Mouse (Mus musculus) MEL (cell line): ENCODE data around the gene Zbtb14. TPM values are rescaled to one million over a fixed set of nuclear protein-coding genes. Genes with fewer than 3 reads are reported as not detected.
A peak's percentile ranks its signal among the peaks of the same experiment; 100 is the strongest.

ENCODE experiments used
- DNase-seq: peaks from one replicate; pipeline ENCODE4 v3.0.0; 2011; ENCODE audit warnings: low read depth, low spot score
- H3K27ac ChIP-seq: 2 replicates; pipeline ENCODE4 v1.5.1; 2012; ENCODE audit warnings: low read depth, mild to moderate bottlenecking, control low read depth, low read length, moderate library complexity; ENCODE audit not compliant: control insufficient read depth
- H3K27me3 ChIP-seq, 2 experiments: fragments of 150-350 bp in 1 of 2; sonication (generic) in 1 of 2; 2 replicates each; pipeline ENCODE4 v1.6.1; 2012; ENCODE audit warnings: low read length in 2 of 2, mild to moderate bottlenecking in 2 of 2, improper control_type of control experiment in 1 of 2, moderate library complexity in 1 of 2; ENCODE audit not compliant: insufficient read depth in 2 of 2, control insufficient read depth in 1 of 2
- H3K36me3 ChIP-seq, 2 experiments: 2 replicates each; pipeline ENCODE4 v1.6.1; 2012 to 2014; ENCODE audit warnings: low read length in 2 of 2, improper control_type of control experiment in 1 of 2, inconsistent platforms in 1 of 2, mild to moderate bottlenecking in 1 of 2; ENCODE audit not compliant: insufficient read depth in 2 of 2, control insufficient read depth in 1 of 2
- H3K4me1 ChIP-seq, 2 experiments: fragments of 150-350 bp in 1 of 2; sonication (generic) in 1 of 2; 2 replicates each; pipeline ENCODE4 v1.6.1; 2012; ENCODE audit warnings: low read length in 2 of 2, improper control_type of control experiment in 1 of 2, mild to moderate bottlenecking in 1 of 2; ENCODE audit not compliant: insufficient read depth in 2 of 2, control insufficient read depth in 1 of 2
- H3K4me3 ChIP-seq, 2 experiments: fragments of 150-350 bp in 1 of 2; sonication (generic) in 1 of 2; 2 replicates each; pipeline ENCODE4 v1.5.1; 2012; ENCODE audit warnings: low read depth in 2 of 2, low read length in 2 of 2, mild to moderate bottlenecking in 2 of 2, moderate library complexity in 2 of 2, control low read depth in 1 of 2, improper control_type of control experiment in 1 of 2; ENCODE audit not compliant: control insufficient read depth in 1 of 2, insufficient read depth in 1 of 2
- H3K79me2 ChIP-seq: 2 replicates; pipeline ENCODE4 v1.6.1; 2012; ENCODE audit warnings: mild to moderate bottlenecking, low read length, moderate library complexity; ENCODE audit not compliant: control insufficient read depth, poor library complexity, insufficient read depth
- H3K9ac ChIP-seq: 2 replicates; pipeline ENCODE4 v1.6.1; 2012; ENCODE audit warnings: low read depth, mild to moderate bottlenecking, control low read depth, low read length, moderate library complexity; ENCODE audit not compliant: control insufficient read depth, poor library complexity, severe bottlenecking
- H3K9me3 ChIP-seq: fragments of 150-350 bp; sonication (generic); replicated peaks from 2 replicates; pipeline ENCODE4 v1.6.1; 2012; ENCODE audit warnings: mild to moderate bottlenecking, low read length, improper control_type of control experiment, moderate library complexity; ENCODE audit not compliant: insufficient read depth
- BHLHE40 ChIP-seq: IDR thresholded peaks from 2 replicates; pipeline ENCODE4 v1.6.1; 2012; ENCODE audit warnings: low read depth, mild to moderate bottlenecking, inconsistent platforms, low read length, improper control_type of control experiment, borderline replicate concordance
- CHD1 ChIP-seq: IDR thresholded peaks from 2 replicates; pipeline ENCODE4 v1.6.1; 2012; ENCODE audit warnings: low read depth, mild to moderate bottlenecking, inconsistent platforms, low read length, improper control_type of control experiment
- CHD2 ChIP-seq: IDR thresholded peaks from 2 replicates; pipeline ENCODE4 v1.6.1; 2011; ENCODE audit warnings: low read length, improper control_type of control experiment
- CTCF ChIP-seq, 3 experiments: IDR thresholded peaks in 2 of 3; conservative IDR thresholded peaks in 1 of 3; 2 replicates each; pipeline ENCODE4 v1.5.1; 2011 to 2012; ENCODE audit warnings: low read length in 3 of 3, low read depth in 2 of 3, mild to moderate bottlenecking in 2 of 3, improper control_type of control experiment in 1 of 3, inconsistent platforms in 1 of 3, mixed read lengths in 1 of 3, moderate library complexity in 1 of 3; ENCODE audit not compliant: control insufficient read depth in 1 of 3, insufficient read depth in 1 of 3, poor library complexity in 1 of 3, severe bottlenecking in 1 of 3
- ELF1 ChIP-seq: IDR thresholded peaks from 2 replicates; pipeline ENCODE4 v1.6.1; 2014; ENCODE audit warnings: low read depth, mild to moderate bottlenecking, inconsistent platforms, low read length, improper control_type of control experiment, moderate library complexity
- EP300 ChIP-seq, 2 experiments: IDR thresholded peaks; 2 replicates each; pipeline ENCODE4 v1.6.1; 2011; ENCODE audit warnings: improper control_type of control experiment in 2 of 2, low read length in 2 of 2, low read depth in 1 of 2, mild to moderate bottlenecking in 1 of 2
- ETS1 ChIP-seq: IDR thresholded peaks from 2 replicates; pipeline ENCODE4 v1.6.1; 2012; ENCODE audit warnings: low read depth, mild to moderate bottlenecking, inconsistent platforms, low read length, improper control_type of control experiment, moderate library complexity
- GATA1 ChIP-seq: IDR thresholded peaks from 2 replicates; pipeline ENCODE4 v1.6.1; 2011; ENCODE audit warnings: low read depth, low read length, improper control_type of control experiment
- HCFC1 ChIP-seq: IDR thresholded peaks from 2 replicates; pipeline ENCODE4 v1.6.1; 2012; ENCODE audit warnings: low read depth, mild to moderate bottlenecking, inconsistent platforms, low read length, improper control_type of control experiment, moderate library complexity
- JUND ChIP-seq: IDR thresholded peaks from 2 replicates; pipeline ENCODE4 v1.6.1; 2011; ENCODE audit warnings: low read depth, mild to moderate bottlenecking, improper control_type of control experiment, low read length
- KAT2A ChIP-seq: conservative IDR thresholded peaks from 2 replicates; pipeline ENCODE4 v1.6.1; 2012; ENCODE audit warnings: low read depth, low read length, improper control_type of control experiment, inconsistent platforms
- MAFK ChIP-seq: IDR thresholded peaks from 2 replicates; pipeline ENCODE4 v1.6.1; 2011; ENCODE audit warnings: low read depth, mild to moderate bottlenecking, low read length, improper control_type of control experiment, borderline replicate concordance
- MAX ChIP-seq: IDR thresholded peaks from 2 replicates; pipeline ENCODE4 v1.6.1; 2011; ENCODE audit warnings: low read length, improper control_type of control experiment
- MAZ ChIP-seq: IDR thresholded peaks from 2 replicates; pipeline ENCODE4 v1.6.1; 2012; ENCODE audit warnings: low read depth, mild to moderate bottlenecking, inconsistent platforms, low read length, improper control_type of control experiment
- MEF2A ChIP-seq: IDR thresholded peaks from 2 replicates; pipeline ENCODE4 v1.6.1; 2014; ENCODE audit warnings: low read depth, mild to moderate bottlenecking, inconsistent platforms, low read length, improper control_type of control experiment; ENCODE audit not compliant: poor library complexity, insufficient replicate concordance, severe bottlenecking; ENCODE audit errors: extremely low read depth
- MXI1 ChIP-seq: IDR thresholded peaks from 2 replicates; pipeline ENCODE4 v1.6.1; 2011; ENCODE audit warnings: mild to moderate bottlenecking, low read depth, low read length, improper control_type of control experiment
- MYB ChIP-seq: IDR thresholded peaks from 2 replicates; pipeline ENCODE4 v1.6.1; 2011; ENCODE audit warnings: mild to moderate bottlenecking, low read depth, low read length, improper control_type of control experiment
- MYC ChIP-seq: IDR thresholded peaks from 2 replicates; pipeline ENCODE4 v1.6.1; 2011; ENCODE audit warnings: low read depth, mild to moderate bottlenecking, low read length, improper control_type of control experiment, moderate library complexity
- NELFE ChIP-seq: IDR thresholded peaks from 2 replicates; pipeline ENCODE4 v1.6.1; 2011; ENCODE audit warnings: low read depth, low read length, improper control_type of control experiment
- POLR2A ChIP-seq, 2 experiments: IDR thresholded peaks; 2 replicates each; pipeline ENCODE4 v1.6.1; 2011 to 2012; ENCODE audit warnings: low read length in 2 of 2, mild to moderate bottlenecking in 2 of 2, control low read depth in 1 of 2, improper control_type of control experiment in 1 of 2, low read depth in 1 of 2, moderate library complexity in 1 of 2; ENCODE audit not compliant: control insufficient read depth in 1 of 2, insufficient read depth in 1 of 2, poor library complexity in 1 of 2
- POLR2AphosphoS2 ChIP-seq: IDR thresholded peaks from 2 replicates; pipeline ENCODE4 v1.6.1; 2011; ENCODE audit warnings: low read length, improper control_type of control experiment
- POLR2AphosphoS5 ChIP-seq: IDR thresholded peaks from 2 replicates; pipeline ENCODE4 v1.6.1; 2012; ENCODE audit warnings: low read depth, borderline replicate concordance, mild to moderate bottlenecking, inconsistent platforms, low read length, moderate library complexity, mixed read lengths
- RCOR1 ChIP-seq: IDR thresholded peaks from 2 replicates; pipeline ENCODE4 v1.6.1; 2012; ENCODE audit warnings: low read depth, mild to moderate bottlenecking, inconsistent platforms, low read length, improper control_type of control experiment
- SIN3A ChIP-seq: IDR thresholded peaks from 2 replicates; pipeline ENCODE4 v1.6.1; 2012; ENCODE audit warnings: low read length, improper control_type of control experiment, inconsistent platforms
- SMC3 ChIP-seq: IDR thresholded peaks from 2 replicates; pipeline ENCODE4 v1.6.1; 2011; ENCODE audit warnings: low read depth, low read length, improper control_type of control experiment
- TAL1 ChIP-seq: IDR thresholded peaks from 2 replicates; pipeline ENCODE4 v1.6.1; 2012; ENCODE audit warnings: mild to moderate bottlenecking, inconsistent platforms, low read length, moderate library complexity, mixed read lengths
- TBP ChIP-seq: IDR thresholded peaks from 2 replicates; pipeline ENCODE4 v1.8.0; 2011; ENCODE audit warnings: low read depth, low read length, improper control_type of control experiment
- TCF12 ChIP-seq: IDR thresholded peaks from 2 replicates; pipeline ENCODE4 v1.6.1; 2014; ENCODE audit warnings: low read depth, mild to moderate bottlenecking, inconsistent platforms, low read length, improper control_type of control experiment, moderate library complexity
- UBTF ChIP-seq: IDR thresholded peaks from 2 replicates; pipeline ENCODE4 v1.6.1; 2012; ENCODE audit warnings: low read depth, mild to moderate bottlenecking, inconsistent platforms, low read length, improper control_type of control experiment, moderate library complexity, borderline replicate concordance; ENCODE audit not compliant: insufficient read depth
- USF2 ChIP-seq, 2 experiments: IDR thresholded peaks; 2 replicates each; pipeline ENCODE4 v1.6.1; 2011 to 2012; ENCODE audit warnings: improper control_type of control experiment in 2 of 2, low read length in 2 of 2, borderline replicate concordance in 1 of 2, inconsistent platforms in 1 of 2, low read depth in 1 of 2, mild to moderate bottlenecking in 1 of 2; ENCODE audit not compliant: insufficient read depth in 1 of 2
- ZC3H11A ChIP-seq: IDR thresholded peaks from 2 replicates; pipeline ENCODE4 v1.6.1; 2012; ENCODE audit warnings: low read depth, mild to moderate bottlenecking, inconsistent platforms, low read length, improper control_type of control experiment
- ZKSCAN1 ChIP-seq: IDR thresholded peaks from 2 replicates; pipeline ENCODE4 v1.6.1; 2012; ENCODE audit warnings: low read depth, mild to moderate bottlenecking, inconsistent platforms, low read length, improper control_type of control experiment, moderate library complexity
- ZMIZ1 ChIP-seq: IDR thresholded peaks from 2 replicates; pipeline ENCODE4 v1.6.1; 2012; ENCODE audit warnings: low read depth, mild to moderate bottlenecking, inconsistent platforms, low read length, improper control_type of control experiment, moderate library complexity
- ZNF384 ChIP-seq: IDR thresholded peaks from 2 replicates; pipeline ENCODE4 v1.6.1; 2012; ENCODE audit warnings: low read depth, mild to moderate bottlenecking, inconsistent platforms, low read length, improper control_type of control experiment
- polyA plus RNA-seq, 2 experiments: library from polyadenylated mRNA; stranded (reverse) in 1 of 2; unstranded in 1 of 2; fragments of >175 nt in 1 of 2; fragments of >200 nt in 1 of 2; gene quantifications; 2 replicates each; pipeline versions ENCODE4 v1.2.1 to v1.2.4; 2012; ENCODE audit warnings: low replicate concordance in 2 of 2, low read depth in 1 of 2; ENCODE audit not compliant: insufficient read length in 2 of 2, insufficient read depth in 1 of 2, missing spikeins in 1 of 2
- total RNA-seq: library from RNA; depleted of rRNA; stranded (reverse); fragments of 300-350 nt; gene quantifications from 2 replicates; pipeline ENCODE4 v1.2.3, GENCODE M21; 2012

Zbtb14 gene
- total and polyA plus RNA-seq, 3 experiments: 8.7 to 11.9 TPM; not detected in 1

DNA sequence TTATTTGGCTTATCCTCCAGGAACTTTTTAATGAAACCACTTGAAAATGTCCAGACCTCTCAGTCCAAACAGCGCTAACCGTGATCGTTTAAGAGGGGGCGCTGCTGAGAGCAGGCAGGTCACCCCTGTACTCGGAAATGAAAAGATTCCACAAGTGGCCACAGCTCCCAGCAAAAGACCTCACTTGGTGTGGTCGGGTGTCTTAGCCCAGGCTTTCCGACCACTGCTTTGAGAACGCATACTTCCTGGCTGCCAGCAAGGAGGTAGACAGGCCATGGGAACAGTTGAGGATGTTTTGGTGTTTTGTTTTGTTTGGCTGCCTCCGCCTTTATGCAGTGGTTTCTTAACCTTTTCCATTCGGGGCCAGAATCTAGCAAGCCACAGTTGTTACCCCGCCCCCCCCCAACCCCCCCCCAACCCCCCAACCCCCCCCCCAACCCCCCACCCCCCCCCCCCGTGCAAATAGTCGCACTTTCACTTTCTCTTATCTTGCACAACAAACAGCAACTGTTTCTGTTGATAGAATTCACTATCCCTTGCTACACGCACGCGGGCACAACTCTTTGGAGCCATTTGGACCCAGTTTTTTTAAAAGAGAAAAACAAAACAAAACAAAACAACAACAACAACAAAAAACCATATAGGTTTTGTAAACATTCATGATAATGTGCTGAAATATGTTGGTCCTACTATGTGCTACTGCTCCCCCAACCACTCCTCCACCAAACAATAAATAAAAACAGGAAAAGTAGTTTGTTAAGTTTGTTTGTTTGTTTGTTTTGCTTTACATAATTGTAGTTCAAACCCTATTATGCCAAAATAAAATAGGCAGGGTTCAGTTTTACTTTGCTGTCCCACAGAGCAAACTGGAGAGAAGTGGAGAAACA, 13.5 kb downstream of the Zbtb14 start:
- peak overlapping the region; percentile 75 for H3K9ac ChIP-seq
- H3K27ac ChIP-seq: peak overlapping the region; percentile 71
- peak; percentile 75 for DNase-seq
- no peaks in the 10 kb centered on the region for H3K27me3 ChIP-seq
- H3K9me3 ChIP-seq: no peaks in the 10 kb centered on the region
- peaks cover 0 to 8% of the 10 kb centered on the region in 2 experiments; a peak in 1 of 4 replicates for H3K36me3 ChIP-seq
- H3K4me3 ChIP-seq: peak overlapping the region; percentile 91 to 93
- H3K4me1 ChIP-seq: peaks cover 6% of the 10 kb centered on the region in 2 experiments; a peak in 3 of 4 replicates
- H3K79me2 ChIP-seq: no peaks in the 10 kb centered on the region; the same call in 1 of the 2 replicates
- TF ChIP-seq ELF1 (peak; percentile 34; the same call in 1 of the 2 replicates), MYC (0 out of 2 replicates have a peak, but pooled peaks have one; percentile 12), TBP (0 out of 2 replicates have a peak, but pooled peaks have one; percentile 31), MAZ (peak; percentile 69; the same call in 1 of the 2 replicates), TAL1 (no peak), BHLHE40 (no peak; the same call in 1 of the 2 replicates), SMC3 (no peak), MYB (0 out of 2 replicates have a peak, but pooled peaks have one; percentile 30), JUND (no peak), CHD2 (no peak), NELFE (peak; percentile 17; the same call in 1 of the 2 replicates), SIN3A (peak; percentile 47; the same call in 1 of the 2 replicates), HCFC1 (peak; percentile 45; the same call in 1 of the 2 replicates), POLR2A (IDR thresholded peaks at IDR 0.05; ENCODE audit: control insufficient read depth in 1 of 2, insufficient read depth in 1 of 2, low read depth in 1 of 2, low read length in 2 of 2, poor library complexity in 1 of 2) (peak in 1 of 2 experiments; percentile 30; a peak in 1 of 4 replicates), MAX (peak; percentile 57; the same call in 1 of the 2 replicates), MAFK (no peak), MEF2A (no peak), CHD1 (0 out of 2 replicates have a peak, but pooled peaks have one; percentile 66), USF2 (IDR thresholded peaks at IDR 0.05; ENCODE audit: borderline replicate concordance in 1 of 2, insufficient read depth in 1 of 2, low read depth in 1 of 2, low read length in 2 of 2) (no peak), POLR2AphosphoS2 (no peak), KAT2A (no peak), GATA1 (peak; percentile 50), ZC3H11A (no peak), POLR2AphosphoS5 (no peak), RCOR1 (no peak), MXI1 (peak; percentile 76), ZNF384 (0 out of 2 replicates have a peak, but pooled peaks have one; percentile 33), ETS1 (peak; percentile 73), CTCF (IDR thresholded peaks at IDR 0.05 in 2 of 3, conservative IDR thresholded peaks at IDR 0.05 in 1 of 3; ENCODE audit: control insufficient read depth in 1 of 3, insufficient read depth in 1 of 3, low read depth in 2 of 3, low read length in 3 of 3, poor library complexity in 1 of 3, severe bottlenecking in 1 of 3) (peak; percentile 34 to 63 (median 58)), TCF12 (peak; percentile 76), UBTF (no peak), ZMIZ1 (no peak), ZKSCAN1 (peak; percentile 99), EP300 (IDR thresholded peaks at IDR 0.05; ENCODE audit: low read depth in 1 of 2, low read length in 2 of 2) (peak; percentile 19 to 49; a peak in 1 of 4 replicates)
